Mouse (Mus musculus) T-helper 17 cell (primary cell): ENCODE measurements around the gene Vmn1r234.
"Not testable (repeated sequence)": the region's sequence is repeated elsewhere in the genome, so short reads cannot be mapped to it uniquely, and the experiment has no call there.

ENCODE experiments used
- in situ Hi-C, 2 experiments: fragments of 300-600 bp; cut with MboI, MseI; formaldehyde crosslinking; loops; 1 replicate in 1 of 2; 2 replicates in 1 of 2; pipeline ENCODE4 v1.15.1; 2025; ENCODE audit warnings: high pct_unique_total_duplicates in 2 of 2

The Vmn1r234 gene

DNA sequence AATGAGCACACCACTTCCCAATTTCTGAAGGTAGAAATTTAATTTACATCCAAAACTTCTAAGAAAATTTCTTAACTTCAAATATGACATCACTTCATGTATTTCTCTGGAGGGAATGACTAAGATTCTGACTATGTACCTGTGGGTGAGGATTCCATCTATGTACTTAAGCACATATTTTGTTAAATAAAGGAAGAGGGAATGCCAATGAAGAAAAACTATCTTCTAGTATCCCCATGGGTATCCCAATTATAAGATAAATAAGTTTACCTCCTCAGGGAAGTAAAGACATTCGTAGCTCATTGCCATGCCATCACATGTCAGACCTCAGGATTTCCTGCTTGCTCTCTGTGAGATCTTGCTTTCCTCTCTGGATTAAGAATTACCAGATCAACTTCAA lies at the start of gene Vmn1r234:
TSS of gene Vmn1r234 (plus strand) at position 301 of the 400 bp plus-strand sequence.
- in situ Hi-C loops: no loop called here

DNA sequence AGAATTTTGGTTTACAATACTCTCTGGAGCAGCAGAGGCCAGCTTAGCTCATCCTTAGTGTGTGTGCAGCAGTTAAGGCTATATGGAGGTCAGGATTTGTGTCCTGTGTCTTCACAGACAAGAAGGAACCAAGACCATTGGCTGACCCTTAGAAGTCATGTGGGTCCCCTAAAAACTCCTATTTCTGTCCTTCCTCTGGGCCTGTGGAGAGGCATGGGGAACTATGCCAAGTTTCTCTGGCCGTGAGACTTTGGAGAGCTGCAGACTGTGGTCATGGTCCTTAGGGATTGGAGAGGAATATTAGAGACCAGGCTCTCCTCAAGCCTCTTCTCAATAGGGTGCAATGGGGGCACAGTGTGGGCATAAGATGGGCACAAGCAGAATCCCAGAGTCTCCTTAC lies 14.8 kb upstream of the Vmn1r234 start:
- in situ Hi-C loops: not testable (repeated sequence)

DNA sequence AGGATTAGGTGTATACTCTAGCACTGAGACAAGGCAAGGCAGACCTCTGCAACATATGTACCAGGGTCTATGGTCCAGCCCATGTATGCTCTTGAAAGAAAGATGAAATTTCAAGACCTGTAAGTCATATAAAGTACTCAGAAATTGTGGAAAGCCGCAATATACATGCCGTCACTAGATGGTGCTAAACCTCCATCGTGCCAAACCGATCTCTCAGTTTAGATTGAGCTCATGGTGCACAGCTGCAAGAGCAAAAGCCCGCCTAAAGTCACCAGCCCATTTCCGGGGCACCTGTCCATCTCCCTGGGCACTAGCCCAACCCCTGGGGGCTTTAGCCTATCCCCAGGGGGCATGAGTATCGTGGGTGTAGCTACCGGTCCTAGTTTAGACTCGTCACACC lies 5.8 kb downstream of the Vmn1r234 start:
- in situ Hi-C loops: no loop called here

DNA sequence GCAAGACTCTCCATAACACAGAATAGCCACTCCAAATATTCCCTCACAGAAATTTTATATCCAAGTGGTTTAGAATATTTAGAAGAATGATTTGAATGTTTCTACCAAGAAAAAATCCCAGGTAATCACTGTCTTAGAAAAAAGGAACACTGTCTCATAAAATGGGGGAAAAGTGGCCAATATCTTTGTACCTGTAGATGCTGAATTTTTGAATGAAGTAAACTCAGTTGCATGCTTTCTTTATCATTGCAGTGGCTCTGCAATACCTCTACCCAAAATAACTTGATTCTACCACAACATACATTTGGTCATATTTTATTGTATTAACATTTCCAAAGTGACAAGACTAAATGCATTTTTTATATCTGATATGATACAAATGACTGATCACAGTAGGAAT lies 30.2 kb downstream of the Vmn1r234 start, which contains the start of gene Vmn1r235:
TSS of gene Vmn1r235 (plus strand) at position 301 of the 400 bp plus-strand sequence.
- in situ Hi-C loops: no loop called here

DNA sequence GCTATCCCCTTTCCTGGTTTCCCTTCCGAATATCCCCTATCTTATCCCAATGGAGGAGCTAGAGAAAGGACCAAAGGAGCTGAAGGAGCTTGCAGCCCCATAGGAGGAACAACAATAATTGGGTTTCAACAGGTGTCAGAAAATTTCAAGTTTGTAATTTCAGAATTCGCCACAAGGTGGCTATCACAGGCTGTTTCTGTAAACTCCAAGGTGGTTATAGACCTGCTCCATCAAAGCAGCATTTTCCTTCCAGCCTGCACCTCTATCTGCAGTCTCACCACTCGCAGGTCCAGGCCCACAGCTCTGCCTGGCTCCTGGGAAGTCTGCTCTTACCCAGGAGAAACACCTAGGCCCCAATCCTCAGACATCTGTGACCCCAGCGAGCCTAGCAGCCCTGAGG lies 46.2 kb downstream of the Vmn1r234 start:
- in situ Hi-C loops: loop anchor here (5.0 kb wide), 2 partner anchors 145 to 260 kb away; no protein-coding TSS in a partner anchor

DNA sequence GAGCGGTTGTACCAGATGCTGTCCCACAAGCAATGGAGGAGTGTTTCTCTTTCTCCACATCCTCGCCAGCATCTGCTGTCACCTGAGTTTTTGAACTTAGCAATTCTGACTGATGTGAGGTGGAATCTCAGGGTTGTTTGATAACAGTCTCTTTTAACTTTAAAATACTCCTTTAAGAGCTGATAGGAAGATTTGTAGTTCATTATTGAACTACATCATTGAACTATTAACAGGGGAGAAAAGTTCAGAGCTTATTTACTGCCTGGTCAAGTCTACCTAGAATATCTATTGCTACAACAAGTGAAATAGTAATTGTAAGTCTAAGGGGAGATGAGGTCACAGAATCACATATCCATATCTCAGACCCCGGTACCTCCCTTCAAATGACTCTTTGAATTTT lies 56.8 kb downstream of the Vmn1r234 start, which contains the start of gene Vmn1r236:
TSS of gene Vmn1r236 (plus strand) at position 301 of the 400 bp plus-strand sequence.
- in situ Hi-C loops: no loop called here

DNA sequence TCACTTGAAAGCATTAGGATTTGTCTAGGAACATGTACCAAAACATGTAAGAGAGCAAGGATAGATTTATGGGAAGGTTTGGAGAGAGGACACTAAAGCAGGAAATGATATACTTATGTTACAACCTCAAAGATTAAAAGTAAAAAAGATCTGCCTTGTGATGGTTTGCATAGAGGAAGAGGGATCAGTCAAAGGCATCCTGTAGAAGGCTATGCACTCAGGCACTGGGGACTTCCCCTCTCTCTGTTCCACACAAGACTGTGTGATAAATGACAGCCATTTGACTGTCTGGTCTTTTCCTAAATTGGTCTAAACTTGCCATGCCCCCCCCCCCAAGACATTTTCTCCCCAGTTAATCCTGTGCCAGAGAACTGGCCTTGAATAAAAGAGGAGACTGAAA lies 58.5 kb downstream of the Vmn1r234 start:
- in situ Hi-C loops: no loop called here
